Mouse (Mus musculus): Measurements from ENCODE around the gene Med18. TPM values are rescaled to one million over a fixed set of nuclear protein-coding genes. Genes with fewer than 3 reads are reported as not detected.

Gene Med18
- polyA plus RNA-seq, 1 experiment = 6.4 TPM

- TF ChIP-seq CTCF (IDR thresholded peaks at IDR 0.05; ENCODE audit: low read depth, low read length) (no peak), POLR2A (IDR thresholded peaks at IDR 0.05; ENCODE audit: borderline replicate concordance, low read depth, low read length) (no peak)
- no peak overlapping the region for H3K4me3 ChIP-seq (ENCODE audit: insufficient read depth, low read length)
- H3K4me1 ChIP-seq (ENCODE audit: control insufficient read depth, insufficient read depth, low read length) = peaks cover 20% of the 10 kb centered on the region
- H3K27ac ChIP-seq (ENCODE audit: insufficient read depth, low read depth, low read length) = no peak overlapping the region
These were observed 3.5 kb downstream of the Med18 start for GRCm38 (mm10) chr4:132460225-132460624.

- Histone ChIP-seq H3K4me3 (ENCODE audit: insufficient read depth, low read length) (no peak overlapping the region), H3K4me1 (ENCODE audit: control insufficient read depth, insufficient read depth, low read length) (peaks cover 10% of the 10 kb centered on the region), H3K27ac (ENCODE audit: insufficient read depth, low read depth, low read length) (no peak overlapping the region)
- no peak for TF ChIP-seq POLR2A (IDR thresholded peaks at IDR 0.05; ENCODE audit: borderline replicate concordance, low read depth, low read length)
- TF ChIP-seq CTCF (IDR thresholded peaks at IDR 0.05; ENCODE audit: low read depth, low read length) = no peak
These were observed 8.2 kb downstream of the Med18 start for GRCm38 (mm10) chr4:132455561-132455960.

- H3K4me1 ChIP-seq (ENCODE audit: control insufficient read depth, insufficient read depth, low read length) = peaks cover 10% of the 10 kb centered on the region
- TF ChIP-seq CTCF (IDR thresholded peaks at IDR 0.05; ENCODE audit: low read depth, low read length) = no peak
- TF ChIP-seq POLR2A (IDR thresholded peaks at IDR 0.05; ENCODE audit: borderline replicate concordance, low read depth, low read length) = no peak
- H3K4me3 ChIP-seq (ENCODE audit: insufficient read depth, low read length) = no peak overlapping the region
- no peak overlapping the region for H3K27ac ChIP-seq (ENCODE audit: insufficient read depth, low read depth, low read length)
These were observed 8.6 kb downstream of the Med18 start for GRCm38 (mm10) chr4:132455146-132455545.

- Histone ChIP-seq H3K4me1 (ENCODE audit: control insufficient read depth, insufficient read depth, low read length) (peaks cover 15% of the 10 kb centered on the region), H3K4me3 (ENCODE audit: insufficient read depth, low read length) (no peak overlapping the region), H3K27ac (ENCODE audit: insufficient read depth, low read depth, low read length) (no peak overlapping the region)
- TF ChIP-seq POLR2A (IDR thresholded peaks at IDR 0.05; ENCODE audit: borderline replicate concordance, low read depth, low read length) = no peak
- no peak for TF ChIP-seq CTCF (IDR thresholded peaks at IDR 0.05; ENCODE audit: low read depth, low read length)
These were observed 9.5 kb downstream of the Med18 start for GRCm38 (mm10) chr4:132454216-132454615.

GRCm38 (mm10) chr4:132449778-132450177 lies 13.9 kb downstream of the Med18 start:
- no peak overlapping the region for H3K27ac ChIP-seq (ENCODE audit: insufficient read depth, low read depth, low read length)
- no peak overlapping the region for H3K4me3 ChIP-seq (ENCODE audit: insufficient read depth, low read length)
- TF ChIP-seq POLR2A (IDR thresholded peaks at IDR 0.05; ENCODE audit: borderline replicate concordance, low read depth, low read length) (no peak), CTCF (IDR thresholded peaks at IDR 0.05; ENCODE audit: low read depth, low read length) (no peak)
- H3K4me1 ChIP-seq (ENCODE audit: control insufficient read depth, insufficient read depth, low read length) = peaks cover 6% of the 10 kb centered on the region

- H3K4me3 ChIP-seq (ENCODE audit: insufficient read depth, low read length) = no peak overlapping the region
- TF ChIP-seq CTCF (IDR thresholded peaks at IDR 0.05; ENCODE audit: low read depth, low read length) (no peak), POLR2A (IDR thresholded peaks at IDR 0.05; ENCODE audit: borderline replicate concordance, low read depth, low read length) (no peak)
- H3K27ac ChIP-seq (ENCODE audit: insufficient read depth, low read depth, low read length) = no peak overlapping the region
- H3K4me1 ChIP-seq (ENCODE audit: control insufficient read depth, insufficient read depth, low read length) = peaks cover 10% of the 10 kb centered on the region
These were observed 17.6 kb downstream of the Med18 start for GRCm38 (mm10) chr4:132446105-132446504.

- no peak for TF ChIP-seq CTCF (IDR thresholded peaks at IDR 0.05; ENCODE audit: low read depth, low read length)
- Histone ChIP-seq H3K4me3 (ENCODE audit: insufficient read depth, low read length) (no peak overlapping the region), H3K4me1 (ENCODE audit: control insufficient read depth, insufficient read depth, low read length) (peaks cover 6% of the 10 kb centered on the region), H3K27ac (ENCODE audit: insufficient read depth, low read depth, low read length) (no peak overlapping the region)
These were observed 19.2 kb downstream of the Med18 start for GRCm38 (mm10) chr4:132444516-132444915.

GRCm38 (mm10) chr4:132437857-132438256 lies 25.9 kb downstream of the Med18 start:
- H3K4me1 ChIP-seq (ENCODE audit: control insufficient read depth, insufficient read depth, low read length) = peaks cover 3% of the 10 kb centered on the region
- TF ChIP-seq CTCF (IDR thresholded peaks at IDR 0.05; ENCODE audit: low read depth, low read length) (no peak), POLR2A (IDR thresholded peaks at IDR 0.05; ENCODE audit: borderline replicate concordance, low read depth, low read length) (no peak)
- no peak overlapping the region for H3K27ac ChIP-seq (ENCODE audit: insufficient read depth, low read depth, low read length)
- no peak overlapping the region for H3K4me3 ChIP-seq (ENCODE audit: insufficient read depth, low read length)

GRCm38 (mm10) chr4:132432717-132433372 lies 30.9 kb downstream of the Med18 start:
- Histone ChIP-seq H3K4me1 (ENCODE audit: control insufficient read depth, insufficient read depth, low read length) (peaks cover 6% of the 10 kb centered on the region), H3K4me3 (ENCODE audit: insufficient read depth, low read length) (no peak overlapping the region), H3K27ac (ENCODE audit: insufficient read depth, low read depth, low read length) (no peak overlapping the region)
- TF ChIP-seq POLR2A (IDR thresholded peaks at IDR 0.05; ENCODE audit: borderline replicate concordance, low read depth, low read length) = no peak
- no peak for TF ChIP-seq CTCF (IDR thresholded peaks at IDR 0.05; ENCODE audit: low read depth, low read length)

GRCm38 (mm10) chr4:132428022-132428542 lies 35.6 kb downstream of the Med18 start:
- H3K27ac ChIP-seq (ENCODE audit: insufficient read depth, low read depth, low read length) = no peak overlapping the region
- no peak for TF ChIP-seq POLR2A (IDR thresholded peaks at IDR 0.05; ENCODE audit: borderline replicate concordance, low read depth, low read length)
- no peak for TF ChIP-seq CTCF (IDR thresholded peaks at IDR 0.05; ENCODE audit: low read depth, low read length)
- H3K4me3 ChIP-seq (ENCODE audit: insufficient read depth, low read length) = no peak overlapping the region
- H3K4me1 ChIP-seq (ENCODE audit: control insufficient read depth, insufficient read depth, low read length) = peaks cover 10% of the 10 kb centered on the region
